Mouse (Mus musculus) heart, embryonic 12.5 days (tissue): Measurements from ENCODE around the gene Mbnl2. TPM values are rescaled to one million over a fixed set of nuclear protein-coding genes. Genes with fewer than 3 reads are reported as not detected.

Source experiments
- ATAC-seq: fragments of 200-750 bp; cut with Nextera tagmentation; 2 replicates; pipeline ENCODE4 v1.8.0; 2017; ENCODE audit warnings: moderate TSS enrichment, moderate library complexity; ENCODE audit not compliant: insufficient number of reproducible peaks, low FRiP score
- H3K27ac ChIP-seq: fragments of 300-500 bp; sonication (generic); 2 replicates; pipeline ENCODE4 v1.5.1; 2016; ENCODE audit warnings: mild to moderate bottlenecking, moderate library complexity; ENCODE audit not compliant: poor library complexity, severe bottlenecking
- H3K27me3 ChIP-seq: fragments of 300-500 bp; sonication (generic); replicated peaks from 2 replicates; pipeline ENCODE4 v1.6.1; 2016; ENCODE audit warnings: mild to moderate bottlenecking, moderate library complexity
- H3K36me3 ChIP-seq: fragments of 300-500 bp; sonication (generic); 2 replicates; pipeline ENCODE4 v1.6.1; 2016; ENCODE audit warnings: mild to moderate bottlenecking, moderate library complexity
- H3K4me1 ChIP-seq: fragments of 300-500 bp; sonication (generic); replicated peaks from 2 replicates; pipeline ENCODE4 v1.6.1; 2016; ENCODE audit warnings: mild to moderate bottlenecking
- H3K4me2 ChIP-seq: fragments of 300-500 bp; sonication (generic); 2 replicates; pipeline ENCODE4 v1.6.1; 2016; ENCODE audit warnings: mild to moderate bottlenecking, moderate library complexity
- H3K4me3 ChIP-seq: fragments of 300-500 bp; sonication (generic); 2 replicates; pipeline ENCODE4 v1.5.1; 2016; ENCODE audit warnings: mild to moderate bottlenecking
- H3K9ac ChIP-seq: fragments of 300-500 bp; sonication (generic); 2 replicates; pipeline ENCODE4 v1.6.1; 2016; ENCODE audit warnings: mild to moderate bottlenecking, moderate library complexity
- H3K9me3 ChIP-seq: fragments of 300-500 bp; sonication (generic); replicated peaks from 2 replicates; pipeline ENCODE4 v1.6.1; 2016; ENCODE audit warnings: mild to moderate bottlenecking, moderate library complexity
- WGBS: fragments of 180-500 bp; shearing (Covaris S2); methylation state at CpG from one replicate; pipeline ENCODE4 v1.1.7; 2016; 5-methylcytosine and 5-hydroxymethylcytosine counted together
- polyA plus RNA-seq: library from polyadenylated mRNA; unstranded; fragments of >200 nt; fragmentation: Nextera tagmentation; extraction: Ambion mirVana; gene quantifications from 2 replicates; pipeline ENCODE4 v1.2.1, GENCODE M21; 2016

Mbnl2 gene
- polyA plus RNA-seq, 1 experiment from 2014 or later: 108 TPM

DNA sequence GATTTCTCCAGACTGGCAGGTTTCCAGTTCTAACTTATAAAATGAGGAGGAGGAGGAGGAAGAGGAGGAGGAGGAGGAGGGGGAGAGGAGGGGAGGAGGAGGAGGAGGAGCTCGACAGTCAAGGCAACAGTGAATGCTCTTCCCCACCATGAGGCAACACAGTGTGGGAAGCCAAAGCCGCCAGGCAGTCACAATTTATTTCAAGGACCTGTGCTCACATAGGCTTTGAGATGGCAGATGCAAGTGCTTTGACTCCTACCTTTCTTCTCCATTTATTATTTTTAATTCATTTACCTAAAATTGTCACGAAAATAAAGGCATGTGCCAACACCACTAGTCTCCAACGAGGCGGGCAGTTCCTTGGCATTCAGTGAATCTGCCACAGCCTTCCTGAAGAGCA is 95.7 kb downstream of the Mbnl2 start:
- H3K9me3 ChIP-seq: no peaks in the 10 kb centered on the region
- H3K9ac ChIP-seq: no peak overlapping the region
- H3K4me3 ChIP-seq: no peak overlapping the region
- ATAC-seq: no peak
- H3K36me3 ChIP-seq: no peaks in the 10 kb centered on the region
- no peak overlapping the region for H3K4me2 ChIP-seq
- 77% methylated on average over 5 of the region's 5 CpGs for WGBS
- peaks cover 85% of the 10 kb centered on the region for H3K4me1 ChIP-seq
- H3K27ac ChIP-seq: no peak overlapping the region
- no peaks in the 10 kb centered on the region for H3K27me3 ChIP-seq

DNA sequence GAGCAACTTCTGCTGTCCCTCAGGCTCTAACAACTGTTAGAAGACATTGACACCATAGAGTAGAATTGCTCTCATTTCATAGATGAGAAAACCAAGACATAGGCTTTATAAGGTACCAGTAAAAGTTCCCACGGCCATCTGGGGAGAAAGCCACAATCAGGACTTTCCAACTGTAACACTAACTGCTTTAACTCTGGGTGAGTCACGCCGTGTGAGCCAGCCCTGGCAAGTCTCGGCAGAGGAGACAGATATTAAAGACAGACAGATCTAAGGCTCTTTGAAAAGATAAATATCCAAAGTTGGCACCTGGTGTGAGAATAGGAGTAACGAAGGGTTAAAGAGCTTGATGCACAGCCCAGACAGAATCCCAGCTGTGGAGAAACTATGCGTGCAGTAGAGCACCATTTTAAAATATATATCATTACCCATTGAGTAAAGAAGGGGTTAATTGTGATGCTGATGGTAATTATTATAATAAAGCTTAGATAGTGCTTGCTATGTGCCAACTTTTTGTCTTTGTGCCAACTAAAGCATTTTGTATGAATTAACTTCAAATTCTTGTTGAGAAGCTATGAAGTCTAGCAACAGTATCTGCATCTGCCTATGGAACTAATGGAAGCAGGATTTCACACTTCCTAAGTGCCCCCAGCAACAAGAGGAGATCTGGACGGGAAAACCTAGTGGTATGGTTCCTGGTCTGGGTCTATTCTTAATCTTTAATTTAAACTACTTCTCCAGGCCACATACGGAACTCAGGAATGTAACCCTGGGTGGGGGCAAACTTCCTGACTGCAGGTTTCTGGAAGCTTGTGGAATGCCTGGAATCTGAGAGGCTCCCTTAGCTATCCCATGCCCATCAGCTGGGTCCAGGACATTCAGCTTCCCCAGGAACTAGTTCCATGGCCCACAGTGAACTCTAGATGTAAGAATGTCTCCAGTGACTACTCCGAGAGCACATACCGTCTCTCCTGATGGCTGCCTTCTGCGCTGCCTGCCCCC is 97.9 kb downstream of the Mbnl2 start:
- no peak overlapping the region for H3K9ac ChIP-seq
- no peaks in the 10 kb centered on the region for H3K36me3 ChIP-seq
- peak overlapping the region; percentile 18 for H3K4me2 ChIP-seq
- H3K4me3 ChIP-seq: no peak overlapping the region
- peak; percentile 37; the same call in 1 of the 2 replicates for ATAC-seq
- WGBS: 31% methylated on average over 11 of the region's 11 CpGs
- no peaks in the 10 kb centered on the region for H3K9me3 ChIP-seq
- peaks cover 80% of the 10 kb centered on the region for H3K4me1 ChIP-seq
- no peaks in the 10 kb centered on the region for H3K27me3 ChIP-seq
- H3K27ac ChIP-seq: peak overlapping the region; percentile 72

GRCm38 (mm10) chr14:120374786-120375185 is 99.3 kb downstream of the Mbnl2 start:
- no peak overlapping the region; the same call in 1 of the 2 replicates for H3K27ac ChIP-seq
- peaks cover 70% of the 10 kb centered on the region for H3K4me1 ChIP-seq
- no peak overlapping the region for H3K4me3 ChIP-seq
- H3K36me3 ChIP-seq: peaks cover 11% of the 10 kb centered on the region
- no peak overlapping the region for H3K9ac ChIP-seq
- H3K9me3 ChIP-seq: no peaks in the 10 kb centered on the region
- no peak overlapping the region for H3K4me2 ChIP-seq
- ATAC-seq: no peak
- WGBS: 88% methylated on average over 14 of the region's 14 CpGs
- no peaks in the 10 kb centered on the region for H3K27me3 ChIP-seq

DNA sequence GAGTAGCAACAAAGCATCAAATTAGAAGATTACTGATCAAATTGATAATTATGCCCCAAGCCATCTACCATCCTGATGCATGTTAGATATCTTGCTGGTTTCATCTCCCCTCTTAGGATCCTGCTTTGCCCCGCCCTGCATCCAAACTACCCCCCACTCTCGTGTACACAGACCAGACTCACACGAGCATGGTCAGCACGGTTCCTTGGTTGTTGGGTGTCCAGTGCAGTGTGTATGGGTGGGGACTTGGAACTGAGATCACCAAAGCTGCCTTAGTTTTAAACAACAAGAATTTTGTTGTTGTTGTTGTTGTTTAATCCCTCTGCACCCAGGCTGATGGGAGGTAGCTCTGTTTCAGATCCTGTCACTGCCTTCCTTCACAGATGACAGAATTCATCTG is 101.7 kb downstream of the Mbnl2 start:
- no peak overlapping the region for H3K9ac ChIP-seq
- H3K4me3 ChIP-seq: no peak overlapping the region
- H3K9me3 ChIP-seq: no peaks in the 10 kb centered on the region
- H3K4me1 ChIP-seq: peaks cover 60% of the 10 kb centered on the region
- no peak for ATAC-seq
- H3K27me3 ChIP-seq: no peaks in the 10 kb centered on the region
- H3K27ac ChIP-seq: no peak overlapping the region
- H3K36me3 ChIP-seq: peaks cover 19% of the 10 kb centered on the region
- WGBS: 86% methylated on average over 4 of the region's 4 CpGs
- H3K4me2 ChIP-seq: no peak overlapping the region

- Histone ChIP-seq H3K4me2 (no peak overlapping the region), H3K36me3 (peaks cover 19% of the 10 kb centered on the region), H3K4me1 (peaks cover 52% of the 10 kb centered on the region), H3K9ac (no peak overlapping the region), H3K27ac (no peak overlapping the region), H3K27me3 (no peaks in the 10 kb centered on the region), H3K9me3 (no peaks in the 10 kb centered on the region), H3K4me3 (no peak overlapping the region)
- 66% methylated on average over 8 of the region's 8 CpGs for WGBS
- no peak for ATAC-seq
Observed at GRCm38 (mm10) chr14:120378002-120378401, 102.5 kb downstream of the Mbnl2 start.

DNA sequence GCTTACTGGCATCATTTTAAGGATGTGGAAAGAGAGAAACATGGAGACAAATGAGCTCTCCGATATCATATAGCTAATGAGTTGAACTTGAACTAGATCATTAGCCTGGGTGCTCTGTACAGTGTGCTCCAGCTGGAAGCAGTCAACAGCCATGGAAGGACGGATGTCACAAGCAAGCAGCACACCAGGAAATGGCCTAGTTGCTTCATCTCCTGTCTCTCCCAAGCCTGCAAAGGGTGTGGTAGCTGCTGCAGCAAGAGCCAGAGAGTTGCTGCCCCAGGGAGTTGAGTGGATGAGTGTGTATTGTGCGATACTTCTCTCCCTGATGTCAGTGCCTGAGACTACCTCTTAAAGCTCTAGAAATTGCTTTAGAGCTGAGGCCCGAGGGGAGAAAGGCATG is 104.2 kb downstream of the Mbnl2 start:
- Histone ChIP-seq H3K9me3 (no peaks in the 10 kb centered on the region), H3K36me3 (peaks cover 19% of the 10 kb centered on the region), H3K4me2 (no peak overlapping the region), H3K4me1 (peaks cover 37% of the 10 kb centered on the region), H3K9ac (no peak overlapping the region), H3K27me3 (no peaks in the 10 kb centered on the region), H3K4me3 (no peak overlapping the region), H3K27ac (no peak overlapping the region)
- WGBS: 67% methylated on average over 4 of the region's 4 CpGs
- ATAC-seq: no peak

DNA sequence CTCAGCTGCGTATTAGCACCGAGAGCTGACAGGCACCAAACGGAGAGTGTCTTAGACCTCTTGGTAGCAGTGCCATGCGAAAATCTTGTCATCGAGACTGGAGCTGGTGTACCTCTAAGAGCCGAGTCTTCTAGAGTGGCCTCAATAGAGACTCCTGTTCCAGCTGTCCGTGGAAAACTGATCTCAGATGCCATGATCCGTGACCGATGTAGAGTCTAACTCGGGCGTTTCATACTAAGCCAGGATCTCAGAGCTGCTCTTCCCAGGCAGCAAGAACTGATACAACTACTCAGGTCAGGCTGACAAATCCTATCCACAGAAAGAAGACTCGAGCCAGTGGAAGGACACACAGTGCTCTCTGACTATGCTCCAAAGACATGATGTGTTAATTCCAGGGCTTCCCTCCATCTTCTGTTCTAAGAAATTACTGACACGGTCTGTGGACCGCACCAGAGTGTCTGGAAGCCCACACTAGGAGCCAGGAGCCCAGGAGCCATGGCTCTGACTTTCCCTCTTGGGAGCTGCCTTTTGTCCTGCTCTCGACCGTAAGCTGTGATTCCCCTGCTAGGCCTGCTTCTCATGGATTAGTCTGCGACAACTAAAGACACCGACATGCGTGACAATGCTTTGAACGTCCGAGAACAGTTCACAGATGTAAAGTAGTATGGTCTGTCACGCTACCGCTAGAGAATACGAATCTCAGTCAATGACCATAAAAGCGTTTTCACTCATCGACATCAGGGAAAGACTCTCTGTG is 106.1 kb downstream of the Mbnl2 start:
- ATAC-seq: no peak
- 0 out of 2 replicates have a peak overlapping the region, but pooled peaks have one; percentile 5 for H3K27ac ChIP-seq

DNA sequence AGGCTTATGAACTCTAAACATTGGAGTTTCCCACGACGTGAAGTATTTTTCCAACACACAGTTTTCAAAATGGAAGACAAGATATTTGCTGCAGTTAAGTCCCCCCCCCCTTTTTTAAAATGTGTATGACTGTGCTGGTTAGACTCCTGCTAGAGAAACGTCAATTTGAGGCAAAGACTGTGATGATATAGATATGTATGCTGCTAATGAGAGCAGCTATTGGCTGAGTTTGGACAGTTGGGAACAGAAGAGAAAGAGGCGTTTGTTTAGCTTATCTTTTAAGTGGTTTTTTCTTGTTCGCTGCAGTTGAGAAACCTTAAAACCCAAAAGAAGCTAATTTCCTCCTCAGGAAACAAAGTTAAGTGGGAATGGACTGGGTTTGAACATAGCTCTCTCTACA is 106.7 kb downstream of the Mbnl2 start:
- no peak for ATAC-seq
- 37% methylated on average over 5 of the region's 5 CpGs for WGBS

More for the DNA sequence above, 106.1 kb downstream of the Mbnl2 start:
- Histone ChIP-seq H3K36me3 (peaks cover 19% of the 10 kb centered on the region), H3K4me1 (peaks cover 30% of the 10 kb centered on the region), H3K4me2 (no peak overlapping the region), H3K9ac (no peak overlapping the region), H3K9me3 (no peaks in the 10 kb centered on the region), H3K27me3 (no peaks in the 10 kb centered on the region), H3K4me3 (no peak overlapping the region)
- WGBS: 77% methylated on average over 26 of the region's 26 CpGs

DNA sequence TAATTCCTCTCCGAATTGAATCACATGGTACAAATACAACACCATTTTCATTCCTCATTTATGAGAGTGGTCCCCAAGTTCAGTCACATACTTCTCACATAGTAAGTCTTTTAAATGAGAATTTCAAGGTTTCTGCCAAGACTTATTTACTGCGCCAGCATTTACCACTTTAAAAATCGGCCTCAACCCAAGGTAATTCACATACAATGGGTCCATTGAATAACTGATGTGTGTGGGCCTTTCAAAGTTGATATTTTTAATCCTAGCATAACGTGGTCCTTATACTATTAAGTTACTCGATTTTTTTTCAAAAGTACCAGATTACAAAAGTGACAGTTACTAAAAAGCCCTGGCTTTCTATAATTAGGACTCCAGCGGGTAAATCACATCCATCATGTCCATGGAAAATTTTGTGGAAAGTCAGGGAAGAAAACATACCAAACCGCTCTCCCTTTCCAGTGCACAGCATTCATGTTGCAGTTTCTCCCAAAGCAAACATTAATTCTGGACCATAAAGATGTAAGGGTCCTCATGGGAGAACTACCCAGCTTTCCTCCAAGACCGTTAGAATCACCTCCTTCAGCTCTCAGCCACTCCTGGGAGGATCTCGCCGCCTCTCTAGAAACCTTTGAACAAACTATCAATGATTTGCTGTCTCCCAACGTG is 107.8 kb downstream of the Mbnl2 start:
- ATAC-seq: no peak
- 81% methylated on average over 11 of the region's 11 CpGs for WGBS
- H3K4me1 ChIP-seq: peaks cover 36% of the 10 kb centered on the region
- no peak overlapping the region for H3K4me2 ChIP-seq
- peak overlapping the region; percentile 47; the same call in 1 of the 2 replicates for H3K27ac ChIP-seq
- H3K9ac ChIP-seq: no peak overlapping the region
- H3K27me3 ChIP-seq: no peaks in the 10 kb centered on the region
- H3K36me3 ChIP-seq: peaks cover 19% of the 10 kb centered on the region
- H3K9me3 ChIP-seq: no peaks in the 10 kb centered on the region
- no peak overlapping the region for H3K4me3 ChIP-seq

More for the DNA sequence above, 106.7 kb downstream of the Mbnl2 start:
- H3K4me3 ChIP-seq: no peak overlapping the region
- no peak overlapping the region for H3K9ac ChIP-seq
- no peaks in the 10 kb centered on the region for H3K9me3 ChIP-seq
- peaks cover 19% of the 10 kb centered on the region for H3K36me3 ChIP-seq
- H3K27me3 ChIP-seq: no peaks in the 10 kb centered on the region
- 0 out of 2 replicates have a peak overlapping the region, but pooled peaks have one; percentile 5 for H3K27ac ChIP-seq
- H3K4me2 ChIP-seq: no peak overlapping the region
- peaks cover 35% of the 10 kb centered on the region for H3K4me1 ChIP-seq

DNA sequence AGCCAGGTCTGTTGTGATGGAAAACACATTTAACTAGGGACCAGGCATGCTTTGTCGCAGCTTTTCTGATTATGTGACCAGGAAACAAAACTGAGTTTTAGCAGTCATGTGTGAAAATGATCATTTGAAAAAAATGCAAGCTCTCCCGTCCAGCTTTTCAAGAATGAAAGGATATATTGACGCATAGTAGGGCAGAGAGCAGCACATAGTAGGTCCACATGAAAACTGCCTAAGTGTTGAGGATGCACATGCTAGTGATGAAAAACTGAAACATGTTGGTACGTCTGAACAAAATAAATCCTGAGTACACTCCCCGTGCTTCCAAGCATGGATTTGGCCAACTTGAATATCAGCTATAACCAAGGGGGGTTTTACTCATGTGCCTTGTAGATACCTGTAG is 109.1 kb downstream of the Mbnl2 start:
- no peak overlapping the region for H3K4me2 ChIP-seq
- 90% methylated on average over 5 of the region's 5 CpGs for WGBS
- no peaks in the 10 kb centered on the region for H3K27me3 ChIP-seq
- H3K9ac ChIP-seq: no peak overlapping the region
- ATAC-seq: no peak
- peaks cover 14% of the 10 kb centered on the region for H3K36me3 ChIP-seq
- no peak overlapping the region for H3K4me3 ChIP-seq
- H3K27ac ChIP-seq: no peak overlapping the region
- H3K9me3 ChIP-seq: no peaks in the 10 kb centered on the region
- peaks cover 44% of the 10 kb centered on the region for H3K4me1 ChIP-seq
